9 mouse cellular contexts compared by ENCODE assay signal in genomic region chr2:168734023-168734422, GRCm38 (mm10). TPM values are rescaled to one million over a fixed set of nuclear protein-coding genes. Genes with fewer than 3 reads are reported as not detected.
DNase-seq lines count a peak whose midpoint lies in the region; ATAC-seq and TF ChIP-seq lines count a peak whose summit lies in the region.
"Had no signal": no experiment of that assay in that cellular context is flagged by ENCODE, and none has a peak within 500 bp of the region (broad histone marks: within the 10 kb centered on the region; RNA-seq: fewer than 3 reads in every experiment).

No protein-coding gene starts in this region.

- H3K4me3 ChIP-seq in layer of hippocampus, adult 2 months, result peak overlapping the region; percentile 34; the same call in 1 of the 2 replicates
- no peak overlapping the region for H3K4me3 ChIP-seq in hindbrain, embryonic 11.5 days (ENCODE audit: low read depth, low read length)
- H3K4me3 ChIP-seq in liver, embryonic 11.5 days (ENCODE audit: low read depth, low read length), result no peak overlapping the region
- H3K4me3 ChIP-seq: limb, embryonic 13.5 days had no signal

- no peaks in the 10 kb centered on the region for H3K36me3 ChIP-seq in hindbrain, embryonic 11.5 days (ENCODE audit: control insufficient read depth, insufficient read depth, low read length)
- no peaks in the 10 kb centered on the region for H3K36me3 ChIP-seq in liver, embryonic 11.5 days (ENCODE audit: control insufficient read depth, insufficient read depth, low read length)
- H3K36me3 ChIP-seq: limb, embryonic 13.5 days had no signal

- no peaks in the 10 kb centered on the region for H3K9me3 ChIP-seq in hindbrain, embryonic 11.5 days (ENCODE audit: control insufficient read depth, low read length)
- no peaks in the 10 kb centered on the region for H3K9me3 ChIP-seq in liver, embryonic 11.5 days (ENCODE audit: control insufficient read depth, low read length)

- TF ChIP-seq CTCF in layer of hippocampus, adult 2 months (conservative IDR thresholded peaks at IDR 0.05), result no peak

- no peak overlapping the region for H3K4me2 ChIP-seq in hindbrain, embryonic 11.5 days (replicated peaks; ENCODE audit: low read depth, low read length)
- H3K4me2 ChIP-seq in liver, embryonic 11.5 days, result no peak overlapping the region
- H3K4me2 ChIP-seq: limb, embryonic 13.5 days had no signal

- WGBS in hindbrain, embryonic 11.5 days, result 56% methylated on average over 11 of the region's 11 CpGs
- 55% methylated on average over 11 of the region's 11 CpGs for WGBS in liver, embryonic 11.5 days

- H3K27me3 ChIP-seq in hindbrain, embryonic 11.5 days (ENCODE audit: control insufficient read depth, insufficient read depth, low read length), result no peaks in the 10 kb centered on the region
- no peaks in the 10 kb centered on the region for H3K27me3 ChIP-seq in liver, embryonic 11.5 days (replicated peaks; ENCODE audit: control insufficient read depth, insufficient read depth, low read length)
- H3K27me3 ChIP-seq: limb, embryonic 13.5 days had no signal

- DNase-seq in layer of hippocampus, adult 2 months (ENCODE audit: low spot score in 2 of 2), result peak in 1 of 2 experiments; percentile 53
- DNase-seq in layer of hippocampus, postnatal 14 days (ENCODE audit: low spot score in 2 of 2), result no peak
- peak; percentile 88 for DNase-seq in brain, adult 2 months (ENCODE audit: low read depth, low spot score)
- peak; percentile 49 to 69 for DNase-seq in heart, postnatal 14 days
- DNase-seq in lung, postnatal 14 days, result peak; percentile 70
- no peak for DNase-seq in natural killer cell, adult 2 months (ENCODE audit: low spot score in 2 of 2)
- DNase-seq in hindbrain, embryonic 11.5 days (ENCODE audit: low spot score), result no peak
- DNase-seq in liver, embryonic 11.5 days (ENCODE audit: low spot score), result no peak

- H3K4me1 ChIP-seq in hindbrain, embryonic 11.5 days (replicated peaks; ENCODE audit: control insufficient read depth, insufficient read depth, low read length), result 0 out of 2 replicates have a peak, but pooled peaks cover 2% of the 10 kb centered on the region
- H3K4me1 ChIP-seq in liver, embryonic 11.5 days (replicated peaks; ENCODE audit: control insufficient read depth, insufficient read depth, low read length), result no peaks in the 10 kb centered on the region

- H3K9ac ChIP-seq in hindbrain, embryonic 11.5 days (ENCODE audit: low read depth, low read length), result no peak overlapping the region
- no peak overlapping the region for H3K9ac ChIP-seq in liver, embryonic 11.5 days (ENCODE audit: low read depth, low read length)
- H3K9ac ChIP-seq: limb, embryonic 13.5 days had no signal

- intact Hi-C loops in heart, postnatal 14 days (cut with DNase I), result no loop called here

- no peak for ATAC-seq in hindbrain, embryonic 11.5 days (ENCODE audit: low FRiP score)
- ATAC-seq in liver, embryonic 11.5 days (replicated peaks; ENCODE audit: low FRiP score), result no peak

- H3K27ac ChIP-seq in layer of hippocampus, adult 2 months, result peak overlapping the region; percentile 74; the same call in 1 of the 2 replicates
- no peak overlapping the region for H3K27ac ChIP-seq in hindbrain, embryonic 11.5 days (ENCODE audit: low read depth, low read length)
- no peak overlapping the region for H3K27ac ChIP-seq in liver, embryonic 11.5 days (ENCODE audit: low read depth, low read length)
- H3K27ac ChIP-seq: limb, embryonic 13.5 days had no signal

RNA-seq across cellular contexts. Expression of gene Atp9a, which starts 8.2 kb away (rescaled TPM):
- 100 to 1,000 TPM; 339 to 358 TPM for total RNA-seq in layer of hippocampus, adult 2 months (2021)
- total RNA-seq in layer of hippocampus, postnatal 14 days (2021), result 100 to 1,000 TPM; 411 to 417 TPM
- 10 to 100 TPM; 45.9 to 46.2 TPM for total RNA-seq in heart, postnatal 14 days (2021)
- polyA plus RNA-seq in hindbrain, embryonic 11.5 days (2014; fragmentation: Nextera tagmentation; extraction: Ambion mirVana), result 12.8 and 14.6 TPM in 2 replicates
- polyA plus RNA-seq in liver, embryonic 11.5 days (2014; fragmentation: Nextera tagmentation; extraction: Ambion mirVana), result 4.4 and 5.5 TPM in 2 replicates

RNA-seq across cellular contexts. Expression of gene Sall4, which starts 33.7 kb away (rescaled TPM):
- under 1 TPM; 0.34 to 0.61 TPM for total RNA-seq in layer of hippocampus, adult 2 months (2021)
- under 1 TPM; 0.19 to 0.41 TPM for total RNA-seq in layer of hippocampus, postnatal 14 days (2021)
- total RNA-seq in heart, postnatal 14 days (2021), result 1 to 10 TPM; 1.6 to 2.7 TPM
- 7.1 and 7.3 TPM in 2 replicates for polyA plus RNA-seq in hindbrain, embryonic 11.5 days (2014; fragmentation: Nextera tagmentation; extraction: Ambion mirVana)
- polyA plus RNA-seq in liver, embryonic 11.5 days (2014; fragmentation: Nextera tagmentation; extraction: Ambion mirVana), result 14.2 and 17.2 TPM in 2 replicates

Comparison
In these comparisons a context has a peak if more than half of its experiments do, and no peak if none do; other contexts are left out.
1. DNase-seq: peak in brain, adult 2 months (single experiment), heart, postnatal 14 days (2 of 2) and lung, postnatal 14 days (single experiment); none in layer of hippocampus, postnatal 14 days (0 of 2), natural killer cell, adult 2 months (0 of 2), hindbrain, embryonic 11.5 days (single experiment) and liver, embryonic 11.5 days (single experiment).
2. RNA of gene Atp9a, which starts 8.2 kb away (total RNA-seq): 411 to 417 TPM in layer of hippocampus, postnatal 14 days and 339 to 358 TPM in layer of hippocampus, adult 2 months; 45.9 to 46.2 TPM in heart, postnatal 14 days; every median in the first group is over 4 times any median in the second.